Comparison of ENCODE assay signal across 9 mouse cellular contexts in genomic region chr7:113208388-113208753, GRCm38 (mm10). TPM values are rescaled to one million over a fixed set of nuclear protein-coding genes. Genes with fewer than 3 reads are reported as not detected.
A peak's percentile ranks its signal among the peaks of the same experiment; 100 is the strongest.
DNase-seq lines count a peak whose midpoint lies in the region; ATAC-seq and TF ChIP-seq lines count a peak whose summit lies in the region.
"Had no signal": no experiment of that assay in that cellular context is flagged by ENCODE, and none has a peak within 500 bp of the region (broad histone marks: within the 10 kb centered on the region; RNA-seq: fewer than 3 reads in every experiment).

No protein-coding gene starts in this region.

- peaks cover 67% of the 10 kb centered on the region for H3K27me3 ChIP-seq in heart, embryonic 13.5 days (replicated peaks)
- peaks cover 21% of the 10 kb centered on the region for H3K27me3 ChIP-seq in forebrain, embryonic 16.5 days (replicated peaks; ENCODE audit: control insufficient read depth, insufficient read depth, low read length)
- H3K27me3 ChIP-seq in liver, postnatal 0 days (ENCODE audit: insufficient read depth, low read length) = peaks cover 22% of the 10 kb centered on the region
- H3K27me3 ChIP-seq: Patski had no signal

- intact Hi-C loops in heart, postnatal 36 days (cut with DNase I) = loop anchor here (2.0 to 5.0 kb wide), 3 partner anchors 40 to 159 kb away; partner anchors contain the start of gene Btbd10

- no peaks in the 10 kb centered on the region for H3K36me3 ChIP-seq in heart, embryonic 13.5 days
- H3K36me3 ChIP-seq in ES-E14 (ENCODE audit: control insufficient read depth, insufficient read depth, low read length, poor library complexity, severe bottlenecking) = no peaks in the 10 kb centered on the region
- H3K36me3 ChIP-seq in forebrain, embryonic 16.5 days (ENCODE audit: control insufficient read depth, insufficient read depth) = no peaks in the 10 kb centered on the region
- no peaks in the 10 kb centered on the region for H3K36me3 ChIP-seq in liver, postnatal 0 days (replicated peaks; ENCODE audit: insufficient read depth, low read length)

- in situ Hi-C loops in ES-E14 (cut with MboI; ENCODE audit: low sequenced_read_pairs in 2 of 2, unreplicated experiment in 2 of 2) = no loop called here

- H3K4me2 ChIP-seq in heart, embryonic 13.5 days = peak overlapping the region; percentile 95
- H3K4me2 ChIP-seq in forebrain, embryonic 16.5 days (ENCODE audit: low read length) = peak overlapping the region; percentile 77
- peak overlapping the region; percentile 69 for H3K4me2 ChIP-seq in liver, postnatal 0 days (ENCODE audit: low read depth, low read length)

- peak overlapping the region; percentile 93 for H3K4me3 ChIP-seq in heart, embryonic 13.5 days
- H3K4me3 ChIP-seq in ES-E14 (ENCODE audit: insufficient read depth in 1 of 2, low read depth in 1 of 2, low read length in 2 of 2, poor library complexity in 1 of 2, severe bottlenecking in 1 of 2) = peak overlapping the region; percentile 85 to 96; a peak in 3 of 4 replicates
- peak overlapping the region; percentile 76 for H3K4me3 ChIP-seq in forebrain, embryonic 16.5 days (replicated peaks; ENCODE audit: low read length)
- peak overlapping the region; percentile 79 for H3K4me3 ChIP-seq in liver, postnatal 0 days (ENCODE audit: low read depth, low read length)

- H3K27ac ChIP-seq in heart, embryonic 13.5 days (replicated peaks) = no peak overlapping the region
- H3K27ac ChIP-seq in ES-E14 (ENCODE audit: insufficient read depth, low read depth, low read length, poor library complexity, severe bottlenecking) = no peak overlapping the region
- no peak overlapping the region for H3K27ac ChIP-seq in forebrain, embryonic 16.5 days (ENCODE audit: low read length)
- peak overlapping the region; percentile 96 for H3K27ac ChIP-seq in liver, postnatal 0 days (ENCODE audit: low read depth)

- H3K9me3 ChIP-seq in heart, embryonic 13.5 days = no peaks in the 10 kb centered on the region
- no peaks in the 10 kb centered on the region for H3K9me3 ChIP-seq in ES-E14 (ENCODE audit: control insufficient read depth, insufficient read depth, low read depth, low read length)
- no peaks in the 10 kb centered on the region for H3K9me3 ChIP-seq in forebrain, embryonic 16.5 days (ENCODE audit: control insufficient read depth, low read length)
- H3K9me3 ChIP-seq in liver, postnatal 0 days (ENCODE audit: low read length) = no peaks in the 10 kb centered on the region

- DNase-seq in heart, postnatal 36 days = no peak
- no peak for DNase-seq in ES-E14 (ENCODE audit: low read depth, low spot score)
- no peak for DNase-seq in liver, postnatal 0 days
- DNase-seq in retina, postnatal 1 day = no peak
- DNase-seq in left cerebral cortex, adult 11 months (ENCODE audit: low spot score) = no peak

- H3K9ac ChIP-seq in heart, embryonic 13.5 days = peak overlapping the region; percentile 89
- H3K9ac ChIP-seq in ES-E14 (ENCODE audit: insufficient read depth, low read depth, low read length, poor library complexity, severe bottlenecking) = peak overlapping the region; percentile 73; the same call in 1 of the 2 replicates
- H3K9ac ChIP-seq in forebrain, embryonic 16.5 days (replicated peaks; ENCODE audit: low read depth, low read length) = peak overlapping the region; percentile 74
- peak overlapping the region; percentile 79 for H3K9ac ChIP-seq in liver, postnatal 0 days (replicated peaks)

- H3K4me1 ChIP-seq in heart, embryonic 13.5 days = peaks cover 24% of the 10 kb centered on the region
- 0 out of 4 replicates have a peak, but pooled peaks cover 0 to 3% of the 10 kb centered on the region in 2 experiments for H3K4me1 ChIP-seq in ES-E14 (ENCODE audit: control insufficient read depth in 2 of 2, insufficient read depth in 2 of 2, low read length in 2 of 2, poor library complexity in 1 of 2)
- peaks cover 20% of the 10 kb centered on the region for H3K4me1 ChIP-seq in forebrain, embryonic 16.5 days (replicated peaks; ENCODE audit: control insufficient read depth, insufficient read depth, low read length)
- peaks cover 2% of the 10 kb centered on the region for H3K4me1 ChIP-seq in liver, postnatal 0 days (ENCODE audit: insufficient read depth)

- TF ChIP-seq EP300 in liver, postnatal 0 days (IDR thresholded peaks at IDR 0.05; ENCODE audit: low read depth) = no peak

- WGBS in heart, embryonic 13.5 days = 5% methylated on average over 19 of the region's 19 CpGs
- WGBS in forebrain, embryonic 16.5 days = 2% methylated on average over 19 of the region's 19 CpGs
- 3% methylated on average over 19 of the region's 19 CpGs for WGBS in liver, postnatal 0 days (ENCODE audit: insufficient replicate concordance)

- no peak for ATAC-seq in heart, embryonic 13.5 days (ENCODE audit: extremely low read depth, insufficient number of reproducible peaks, low FRiP score, low TSS enrichment)
- no peak for ATAC-seq in forebrain, embryonic 16.5 days
- no peak for ATAC-seq in liver, postnatal 0 days
- ATAC-seq in megakaryocyte progenitor cell, adult 5-6 weeks (replicated peaks; ENCODE audit: poor library complexity) = no peak

- no peak for TF ChIP-seq CTCF in liver, postnatal 0 days (IDR thresholded peaks at IDR 0.05; ENCODE audit: low read depth)

TF ChIP-seq in ES-E14, 5 proteins besides CTCF, POLR2A, EP300 and RAD21:
- TF ChIP-seq HCFC1 (IDR thresholded peaks at IDR 0.05; ENCODE audit: borderline replicate concordance, insufficient read depth, low read length) = no peak
- TF ChIP-seq MAFK (IDR thresholded peaks at IDR 0.05; ENCODE audit: insufficient read depth, low read depth, low read length) = no peak
- TF ChIP-seq ZC3H11A (IDR thresholded peaks at IDR 0.05; ENCODE audit: borderline replicate concordance, low read depth, low read length) = no peak
- TF ChIP-seq ZNF384 (IDR thresholded peaks at IDR 0.05; ENCODE audit: low read depth, low read length) = no peak
- no peak for TF ChIP-seq CHD2 (IDR thresholded peaks at IDR 0.05; ENCODE audit: low read depth, low read length)

RNA-seq across cellular contexts. Expression of gene Arntl, which starts 1.1 kb away (rescaled TPM):
- 6.2 and 6.3 TPM in 2 replicates for polyA plus RNA-seq in heart, embryonic 13.5 days (2015; fragmentation: Nextera tagmentation; extraction: Ambion mirVana)
- 10 to 100 TPM in 1 of 2 experiments, 1 to 10 TPM in 1; 3.8 to 12.9 TPM for total RNA-seq in heart, postnatal 36 days (2021)
- 7.2 and 10.0 TPM in 2 replicates for total RNA-seq in ES-E14 (2012; rRNA removed)
- polyA plus RNA-seq in forebrain, embryonic 16.5 days (2015; fragmentation: Nextera tagmentation; extraction: Ambion mirVana) = 15.6 and 18.4 TPM in 2 replicates
- 7.0 and 8.9 TPM in 2 replicates for polyA plus RNA-seq in liver, postnatal 0 days (2015; fragmentation: Nextera tagmentation; extraction: Ambion mirVana)
- 7.0 and 10.0 TPM in 2 replicates for total RNA-seq in megakaryocyte progenitor cell, adult 5-6 weeks (2015)
- total RNA-seq in megakaryocyte progenitor cell, adult 5-6 weeks (2017) = 10.9 and 11.4 TPM in 2 replicates
